Mouse (Mus musculus) stomach, embryonic 15.5 days (tissue): ENCODE measurements at regions not wholly inside any gene's neighbourhood (a gene's known extent, or its start where the extent isn't known, plus 50 kb on each side); places are given as distances from the start of the nearest gene placed in this dataset.
"Not testable (repeated sequence)": the region's sequence is repeated elsewhere in the genome, so short reads cannot be mapped to it uniquely, and the experiment has no call there.

Experiments
- ATAC-seq: fragments of 200-750 bp; cut with Nextera tagmentation; 2 replicates; pipeline ENCODE4 v1.8.0; 2017; ENCODE audit warnings: low read depth, moderate number of reproducible peaks, moderate TSS enrichment; ENCODE audit not compliant: insufficient read depth, low FRiP score
- H3K27ac ChIP-seq: fragments of 300-500 bp; sonication (generic); 2 replicates; pipeline ENCODE4 v1.5.1; 2015; ENCODE audit warnings: mild to moderate bottlenecking, inconsistent platforms
- H3K27me3 ChIP-seq: fragments of 300-500 bp; sonication (generic); replicated peaks from 2 replicates; pipeline ENCODE4 v1.6.1; 2015; ENCODE audit warnings: inconsistent platforms
- H3K36me3 ChIP-seq: fragments of 300-500 bp; sonication (generic); 2 replicates; pipeline ENCODE4 v1.6.1; 2015; ENCODE audit warnings: inconsistent platforms
- H3K4me1 ChIP-seq: fragments of 300-500 bp; sonication (generic); 2 replicates; pipeline ENCODE4 v1.6.1; 2015; ENCODE audit warnings: inconsistent platforms
- H3K4me2 ChIP-seq: fragments of 300-500 bp; sonication (generic); 2 replicates; pipeline ENCODE4 v1.6.1; 2015; ENCODE audit warnings: mild to moderate bottlenecking, inconsistent platforms
- H3K4me3 ChIP-seq: fragments of 300-500 bp; sonication (generic); replicated peaks from 2 replicates; pipeline ENCODE4 v1.5.1; 2015; ENCODE audit warnings: inconsistent platforms
- H3K9ac ChIP-seq: fragments of 300-500 bp; sonication (generic); 2 replicates; pipeline ENCODE4 v1.6.1; 2015; ENCODE audit warnings: inconsistent platforms
- H3K9me3 ChIP-seq: fragments of 300-500 bp; sonication (generic); 2 replicates; pipeline ENCODE4 v1.6.1; 2016; ENCODE audit warnings: inconsistent platforms
- WGBS: fragments of 180-500 bp; shearing (Covaris S2); methylation state at CpG from one replicate; pipeline ENCODE4 v1.1.7; 2015; 5-methylcytosine and 5-hydroxymethylcytosine counted together

- no peak for ATAC-seq
- no peaks in the 10 kb centered on the region for H3K4me1 ChIP-seq
- H3K27me3 ChIP-seq, result no peaks in the 10 kb centered on the region
- no peak overlapping the region for H3K9ac ChIP-seq
- no peak overlapping the region for H3K4me3 ChIP-seq
- H3K36me3 ChIP-seq, result no peaks in the 10 kb centered on the region
- no peak overlapping the region for H3K4me2 ChIP-seq
- peak overlapping the region; percentile 67 for H3K27ac ChIP-seq
- no peaks in the 10 kb centered on the region for H3K9me3 ChIP-seq
Observed at GRCm38 (mm10) chr1:12025791-12026190, 611.9 kb downstream of the A830018L16Rik start.

- Histone ChIP-seq H3K36me3 (no peaks in the 10 kb centered on the region), H3K9ac (no peak overlapping the region), H3K27me3 (no peaks in the 10 kb centered on the region), H3K4me1 (no peaks in the 10 kb centered on the region), H3K4me2 (no peak overlapping the region), H3K4me3 (no peak overlapping the region), H3K9me3 (no peaks in the 10 kb centered on the region), H3K27ac (peak overlapping the region; percentile 71; the same call in 1 of the 2 replicates)
- peak; percentile 60; the same call in 1 of the 2 replicates for ATAC-seq
- 35% methylated on average over 2 of the region's 2 CpGs for WGBS
Observed at GRCm38 (mm10) chr1:12027442-12027841, 613.5 kb downstream of the A830018L16Rik start.

GRCm38 (mm10) chr1:12028074-12028473 lies 614.2 kb downstream of the A830018L16Rik start:
- Histone ChIP-seq H3K36me3 (no peaks in the 10 kb centered on the region), H3K9ac (no peak overlapping the region), H3K27me3 (no peaks in the 10 kb centered on the region), H3K4me2 (no peak overlapping the region), H3K27ac (peak overlapping the region; percentile 71; the same call in 1 of the 2 replicates), H3K4me3 (no peak overlapping the region), H3K4me1 (no peaks in the 10 kb centered on the region), H3K9me3 (no peaks in the 10 kb centered on the region)
- 66% methylated on average over 4 of the region's 4 CpGs for WGBS
- ATAC-seq, result no peak

- no peak for ATAC-seq
- no peaks in the 10 kb centered on the region for H3K9me3 ChIP-seq
- no peak overlapping the region for H3K4me2 ChIP-seq
- no peaks in the 10 kb centered on the region for H3K36me3 ChIP-seq
- no peak overlapping the region for H3K4me3 ChIP-seq
- 75% methylated on average over 8 of the region's 8 CpGs for WGBS
- H3K27ac ChIP-seq, result no peak overlapping the region
- H3K4me1 ChIP-seq, result no peaks in the 10 kb centered on the region
- H3K27me3 ChIP-seq, result no peaks in the 10 kb centered on the region
- no peak overlapping the region for H3K9ac ChIP-seq
Observed at GRCm38 (mm10) chr1:12051931-12052482, 638.1 kb downstream of the A830018L16Rik start.

GRCm38 (mm10) chr1:12055865-12056560 lies 642.1 kb downstream of the A830018L16Rik start:
- H3K27ac ChIP-seq, result no peak overlapping the region
- H3K4me3 ChIP-seq, result no peak overlapping the region
- no peaks in the 10 kb centered on the region for H3K9me3 ChIP-seq
- no peak overlapping the region for H3K4me2 ChIP-seq
- no peak overlapping the region for H3K9ac ChIP-seq
- H3K36me3 ChIP-seq, result no peaks in the 10 kb centered on the region
- H3K4me1 ChIP-seq, result no peaks in the 10 kb centered on the region
- H3K27me3 ChIP-seq, result no peaks in the 10 kb centered on the region
- ATAC-seq, result no peak
- 43% methylated on average over 3 of the region's 3 CpGs for WGBS

- no peaks in the 10 kb centered on the region for H3K27me3 ChIP-seq
- ATAC-seq, result no peak
- H3K9me3 ChIP-seq, result no peaks in the 10 kb centered on the region
- H3K4me2 ChIP-seq, result no peak overlapping the region
- WGBS, result 96% methylated on average over 6 of the region's 6 CpGs
- H3K4me1 ChIP-seq, result no peaks in the 10 kb centered on the region
- H3K4me3 ChIP-seq, result no peak overlapping the region
- no peak overlapping the region for H3K27ac ChIP-seq
- no peaks in the 10 kb centered on the region for H3K36me3 ChIP-seq
- H3K9ac ChIP-seq, result no peak overlapping the region
Observed at GRCm38 (mm10) chr1:12065016-12065513, 651.2 kb downstream of the A830018L16Rik start.

- Histone ChIP-seq H3K4me3 (no peak overlapping the region), H3K9ac (no peak overlapping the region), H3K27ac (peak overlapping the region; percentile 48; the same call in 1 of the 2 replicates), H3K9me3 (no peaks in the 10 kb centered on the region), H3K4me1 (no peaks in the 10 kb centered on the region), H3K36me3 (no peaks in the 10 kb centered on the region), H3K27me3 (no peaks in the 10 kb centered on the region), H3K4me2 (no peak overlapping the region)
- ATAC-seq, result no peak
- 38% methylated on average over 1 of the region's 1 CpGs for WGBS
Observed at GRCm38 (mm10) chr1:12092564-12093504, 678.9 kb downstream of the A830018L16Rik start.

GRCm38 (mm10) chr1:12115041-12115828 lies 701.3 kb downstream of the A830018L16Rik start:
- Histone ChIP-seq H3K4me2 (no peak overlapping the region), H3K36me3 (no peaks in the 10 kb centered on the region), H3K27ac (no peak overlapping the region), H3K9ac (no peak overlapping the region), H3K9me3 (no peaks in the 10 kb centered on the region), H3K4me1 (no peaks in the 10 kb centered on the region), H3K4me3 (no peak overlapping the region), H3K27me3 (no peaks in the 10 kb centered on the region)
- no peak for ATAC-seq

- H3K4me2 ChIP-seq, result no peak overlapping the region
- WGBS, result 54% methylated on average over 4 of the region's 4 CpGs
- no peak for ATAC-seq
- no peak overlapping the region for H3K27ac ChIP-seq
- H3K9ac ChIP-seq, result no peak overlapping the region
- no peak overlapping the region for H3K4me3 ChIP-seq
- H3K4me1 ChIP-seq, result no peaks in the 10 kb centered on the region
- H3K36me3 ChIP-seq, result no peaks in the 10 kb centered on the region
- H3K9me3 ChIP-seq, result no peaks in the 10 kb centered on the region
- H3K27me3 ChIP-seq, result no peaks in the 10 kb centered on the region
Observed at GRCm38 (mm10) chr1:12117083-12117482, 703.2 kb downstream of the A830018L16Rik start.

- no peaks in the 10 kb centered on the region for H3K27me3 ChIP-seq
- H3K4me3 ChIP-seq, result no peak overlapping the region
- no peaks in the 10 kb centered on the region for H3K36me3 ChIP-seq
- H3K27ac ChIP-seq, result no peak overlapping the region
- H3K4me2 ChIP-seq, result no peak overlapping the region
- 83% methylated on average over 7 of the region's 7 CpGs for WGBS
- no peaks in the 10 kb centered on the region for H3K4me1 ChIP-seq
- no peaks in the 10 kb centered on the region for H3K9me3 ChIP-seq
- no peak overlapping the region for H3K9ac ChIP-seq
- ATAC-seq, result no peak
Observed at GRCm38 (mm10) chr1:12120926-12121325, 707.0 kb downstream of the A830018L16Rik start.

GRCm38 (mm10) chr1:12126611-12127010 lies 712.7 kb downstream of the A830018L16Rik start:
- H3K36me3 ChIP-seq, H3K4me2 ChIP-seq, H3K4me3 ChIP-seq, H3K27ac ChIP-seq, H3K27me3 ChIP-seq, ATAC-seq, H3K9me3 ChIP-seq, H3K4me1 ChIP-seq, H3K9ac ChIP-seq: not testable (repeated sequence)
- 61% methylated on average over 2 of the region's 2 CpGs for WGBS
